Mouse (Mus musculus): ENCODE data around the gene Rfx8. TPM values are rescaled to one million over a fixed set of nuclear protein-coding genes. Genes with fewer than 3 reads are reported as not detected.

Rfx8 gene
- polyA plus RNA-seq, 1 experiment from 2014 or later, result 3.3 TPM

DNA sequence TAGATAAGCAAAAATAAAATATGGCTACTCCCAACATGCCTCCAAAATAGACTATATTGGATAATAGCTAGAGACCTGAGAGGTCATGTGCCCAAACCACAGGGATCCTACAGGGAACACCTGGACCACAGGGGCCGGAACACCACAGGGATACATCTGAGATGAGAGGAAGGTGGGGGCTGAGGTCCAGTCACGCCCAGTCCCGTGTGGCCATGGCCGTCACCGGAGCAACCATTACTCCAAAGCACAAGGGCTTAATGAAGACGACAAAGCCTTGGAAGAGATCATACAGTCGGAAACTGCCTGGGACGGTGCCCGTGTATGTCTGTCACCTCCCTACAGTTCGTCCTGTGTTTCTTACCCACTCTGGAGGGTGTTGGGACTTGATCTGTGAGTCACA is 13.1 kb upstream of the Rfx8 start:
- Histone ChIP-seq H3K27me3 (no peaks in the 10 kb centered on the region), H3K4me3 (no peak overlapping the region), H3K4me2 (replicated peaks) (no peak overlapping the region), H3K9me3 (no peaks in the 10 kb centered on the region), H3K4me1 (peaks cover 24% of the 10 kb centered on the region), H3K27ac (peak overlapping the region; percentile 4), H3K9ac (no peak overlapping the region), H3K36me3 (no peaks in the 10 kb centered on the region)
- peak; percentile 57; the same call in 1 of the 2 replicates for ATAC-seq (ENCODE audit: insufficient number of reproducible peaks, insufficient read depth, low FRiP score, low TSS enrichment)
- 85% methylated on average over 10 of the region's 10 CpGs for WGBS

GRCm38 (mm10) chr1:39732081-39732480 is 11.3 kb upstream of the Rfx8 start:
- no peaks in the 10 kb centered on the region for H3K27me3 ChIP-seq
- H3K4me1 ChIP-seq, result peaks cover 24% of the 10 kb centered on the region
- H3K27ac ChIP-seq, result no peak overlapping the region
- H3K36me3 ChIP-seq, result no peaks in the 10 kb centered on the region
- 39% methylated on average over 10 of the region's 10 CpGs for WGBS
- no peak for ATAC-seq (ENCODE audit: insufficient number of reproducible peaks, insufficient read depth, low FRiP score, low TSS enrichment)
- H3K9ac ChIP-seq, result no peak overlapping the region
- H3K9me3 ChIP-seq, result no peaks in the 10 kb centered on the region
- H3K4me2 ChIP-seq (replicated peaks), result no peak overlapping the region
- H3K4me3 ChIP-seq, result no peak overlapping the region

DNA sequence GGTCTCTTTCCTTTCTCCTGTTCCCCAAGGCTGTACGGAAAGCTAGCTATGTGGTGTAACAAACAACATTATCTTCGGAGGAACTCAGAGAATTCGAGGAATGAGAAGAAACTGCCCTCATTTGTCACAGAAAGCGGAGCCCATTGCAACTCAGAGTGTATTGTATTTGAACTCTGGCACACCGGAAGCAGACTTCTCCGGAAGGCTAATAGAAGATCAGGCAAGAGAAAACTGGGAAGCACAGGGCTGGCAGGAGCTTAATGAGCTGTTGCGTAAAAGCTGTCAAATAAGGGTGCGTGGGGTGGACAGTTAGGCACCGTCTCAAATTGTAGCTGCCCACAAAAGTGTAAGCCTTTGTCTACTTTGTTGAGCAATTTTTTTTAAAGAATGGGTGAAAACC is 10.7 kb upstream of the Rfx8 start:
- no peaks in the 10 kb centered on the region for H3K27me3 ChIP-seq
- H3K9me3 ChIP-seq, result no peaks in the 10 kb centered on the region
- H3K27ac ChIP-seq, result 0 out of 2 replicates have a peak overlapping the region, but pooled peaks have one; percentile 6
- no peak overlapping the region for H3K4me2 ChIP-seq (replicated peaks)
- H3K9ac ChIP-seq, result no peak overlapping the region
- H3K36me3 ChIP-seq, result no peaks in the 10 kb centered on the region
- no peak for ATAC-seq (ENCODE audit: insufficient number of reproducible peaks, insufficient read depth, low FRiP score, low TSS enrichment)
- 22% methylated on average over 9 of the region's 9 CpGs for WGBS
- peaks cover 24% of the 10 kb centered on the region for H3K4me1 ChIP-seq
- H3K4me3 ChIP-seq, result no peak overlapping the region

GRCm38 (mm10) chr1:39730868-39731267 is 10.1 kb upstream of the Rfx8 start:
- 18% methylated on average over 5 of the region's 5 CpGs for WGBS
- H3K27me3 ChIP-seq, result no peaks in the 10 kb centered on the region
- H3K4me1 ChIP-seq, result peaks cover 18% of the 10 kb centered on the region
- no peaks in the 10 kb centered on the region for H3K9me3 ChIP-seq
- H3K27ac ChIP-seq, result no peak overlapping the region
- H3K9ac ChIP-seq, result no peak overlapping the region
- no peak overlapping the region for H3K4me2 ChIP-seq (replicated peaks)
- ATAC-seq (ENCODE audit: insufficient number of reproducible peaks, insufficient read depth, low FRiP score, low TSS enrichment), result no peak
- H3K36me3 ChIP-seq, result no peaks in the 10 kb centered on the region
- no peak overlapping the region for H3K4me3 ChIP-seq

DNA sequence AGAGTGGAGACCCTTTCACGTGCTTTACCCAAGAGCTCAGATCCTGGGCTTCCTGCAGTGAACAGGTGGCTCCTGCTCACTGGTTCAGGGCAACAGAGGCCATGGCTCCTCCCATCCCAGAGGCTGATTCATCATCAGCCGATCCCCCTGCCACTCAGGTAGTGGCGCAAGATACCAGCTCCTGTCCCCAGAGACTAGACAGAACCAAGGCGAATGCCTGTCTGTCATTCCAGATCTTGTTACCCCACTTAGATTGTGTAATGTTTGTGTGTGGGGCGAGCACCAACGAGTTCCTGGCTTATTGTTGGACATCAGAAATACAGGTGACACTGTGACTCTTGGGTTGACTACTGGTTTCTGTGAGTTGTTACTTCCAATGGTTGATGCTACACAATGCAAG is 9.1 kb upstream of the Rfx8 start:
- H3K4me1 ChIP-seq, result peaks cover 16% of the 10 kb centered on the region
- no peak overlapping the region for H3K9ac ChIP-seq
- WGBS, result 75% methylated on average over 6 of the region's 6 CpGs
- no peak overlapping the region for H3K4me2 ChIP-seq (replicated peaks)
- H3K9me3 ChIP-seq, result no peaks in the 10 kb centered on the region
- H3K36me3 ChIP-seq, result no peaks in the 10 kb centered on the region
- H3K4me3 ChIP-seq, result no peak overlapping the region
- H3K27ac ChIP-seq, result no peak overlapping the region
- ATAC-seq (ENCODE audit: insufficient number of reproducible peaks, insufficient read depth, low FRiP score, low TSS enrichment), result no peak
- no peaks in the 10 kb centered on the region for H3K27me3 ChIP-seq

GRCm38 (mm10) chr1:39721351-39721726 is 542 bp upstream of the Rfx8 start:
- no peaks in the 10 kb centered on the region for H3K9me3 ChIP-seq
- no peaks in the 10 kb centered on the region for H3K27me3 ChIP-seq
- no peak overlapping the region for H3K27ac ChIP-seq
- H3K36me3 ChIP-seq, result no peaks in the 10 kb centered on the region
- 0 out of 2 replicates have a peak overlapping the region, but pooled peaks have one; percentile 54 for H3K9ac ChIP-seq
- peak overlapping the region; percentile 47 for H3K4me3 ChIP-seq
- peak overlapping the region; percentile 84 for H3K4me2 ChIP-seq (replicated peaks)
- ATAC-seq (ENCODE audit: insufficient number of reproducible peaks, insufficient read depth, low FRiP score, low TSS enrichment), result no peak
- H3K4me1 ChIP-seq, result peaks cover 17% of the 10 kb centered on the region
- WGBS, result 21% methylated on average over 9 of the region's 9 CpGs

GRCm38 (mm10) chr1:39720186-39720585 is 611 bp downstream of the Rfx8 start:
- H3K27me3 ChIP-seq, result no peaks in the 10 kb centered on the region
- no peak for ATAC-seq (ENCODE audit: insufficient number of reproducible peaks, insufficient read depth, low FRiP score, low TSS enrichment)
- peak overlapping the region; percentile 47; the same call in 1 of the 2 replicates for H3K4me3 ChIP-seq
- no peaks in the 10 kb centered on the region for H3K9me3 ChIP-seq
- H3K4me1 ChIP-seq, result peaks cover 20% of the 10 kb centered on the region
- H3K36me3 ChIP-seq, result no peaks in the 10 kb centered on the region
- H3K27ac ChIP-seq, result no peak overlapping the region
- peak overlapping the region; percentile 84 for H3K4me2 ChIP-seq (replicated peaks)
- peak overlapping the region; percentile 54; the same call in 1 of the 2 replicates for H3K9ac ChIP-seq
- WGBS, result 18% methylated on average over 2 of the region's 2 CpGs

DNA sequence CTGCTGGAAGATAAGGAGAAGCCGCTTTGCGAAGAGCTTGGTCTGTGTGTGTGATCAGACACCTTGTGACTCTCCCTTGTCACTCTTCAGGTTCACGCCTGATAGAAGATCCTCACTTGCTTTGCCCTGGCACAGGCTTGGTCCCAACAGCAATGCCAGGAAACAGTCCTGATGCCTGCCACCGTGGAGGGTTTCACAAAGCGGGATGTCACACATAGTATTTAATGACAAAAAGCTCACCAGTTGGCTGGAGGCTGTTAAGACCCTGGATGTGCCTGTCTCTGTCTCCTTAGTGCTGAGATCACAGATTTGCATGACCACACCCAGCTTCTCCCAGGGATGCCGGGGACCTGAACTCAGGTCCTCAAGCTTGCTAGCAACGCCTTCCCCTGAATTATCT is 5.2 kb downstream of the Rfx8 start:
- H3K27ac ChIP-seq, result no peak overlapping the region
- 93% methylated on average over 7 of the region's 7 CpGs for WGBS

DNA sequence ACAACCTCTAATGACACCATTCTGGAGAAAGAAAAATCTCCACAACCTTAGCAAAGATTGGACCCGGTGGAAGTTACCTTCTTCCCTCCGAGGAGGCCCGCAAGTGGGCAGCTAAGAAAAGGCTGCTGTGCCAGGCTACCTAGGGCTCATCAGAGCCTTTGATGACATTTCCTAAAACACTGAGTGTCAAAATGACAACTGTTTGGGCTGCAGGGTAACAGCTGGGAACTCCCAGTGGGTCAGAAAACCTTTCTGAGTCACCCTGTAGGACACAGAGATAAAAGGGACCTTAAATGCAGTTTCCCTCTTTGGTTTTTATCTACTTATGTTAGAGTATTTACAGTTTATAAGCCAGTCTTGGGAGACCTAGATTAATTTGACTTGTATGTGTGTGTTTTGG is 6.1 kb downstream of the Rfx8 start:
- WGBS, result 83% methylated on average over 3 of the region's 3 CpGs
- no peaks in the 10 kb centered on the region for H3K27me3 ChIP-seq
- no peaks in the 10 kb centered on the region for H3K9me3 ChIP-seq
- H3K36me3 ChIP-seq, result no peaks in the 10 kb centered on the region
- H3K27ac ChIP-seq, result 0 out of 2 replicates have a peak overlapping the region, but pooled peaks have one; percentile 51
- H3K4me1 ChIP-seq, result peaks cover 24% of the 10 kb centered on the region; the same call in 1 of the 2 replicates
- no peak overlapping the region for H3K4me3 ChIP-seq
- H3K9ac ChIP-seq, result no peak overlapping the region
- ATAC-seq (ENCODE audit: insufficient number of reproducible peaks, insufficient read depth, low FRiP score, low TSS enrichment), result no peak
- no peak overlapping the region for H3K4me2 ChIP-seq (replicated peaks)

More for the DNA sequence above, 5.2 kb downstream of the Rfx8 start:
- H3K27me3 ChIP-seq, result no peaks in the 10 kb centered on the region
- no peaks in the 10 kb centered on the region for H3K36me3 ChIP-seq
- H3K4me2 ChIP-seq (replicated peaks), result no peak overlapping the region
- H3K4me3 ChIP-seq, result no peak overlapping the region
- no peak overlapping the region for H3K9ac ChIP-seq
- peaks cover 27% of the 10 kb centered on the region for H3K4me1 ChIP-seq
- ATAC-seq (ENCODE audit: insufficient number of reproducible peaks, insufficient read depth, low FRiP score, low TSS enrichment), result no peak
- no peaks in the 10 kb centered on the region for H3K9me3 ChIP-seq

- H3K9me3 ChIP-seq, result no peaks in the 10 kb centered on the region
- peaks cover 24% of the 10 kb centered on the region; the same call in 1 of the 2 replicates for H3K4me1 ChIP-seq
- no peak for ATAC-seq (ENCODE audit: insufficient number of reproducible peaks, insufficient read depth, low FRiP score, low TSS enrichment)
- no peaks in the 10 kb centered on the region for H3K27me3 ChIP-seq
- H3K4me2 ChIP-seq (replicated peaks), result no peak overlapping the region; the same call in 1 of the 2 replicates
- 37% methylated on average over 16 of the region's 16 CpGs for WGBS
- no peak overlapping the region for H3K9ac ChIP-seq
- peak overlapping the region; percentile 51; the same call in 1 of the 2 replicates for H3K27ac ChIP-seq
- H3K36me3 ChIP-seq, result no peaks in the 10 kb centered on the region
- no peak overlapping the region for H3K4me3 ChIP-seq
Measured at GRCm38 (mm10) chr1:39713842-39714658, 6.7 kb downstream of the Rfx8 start.

GRCm38 (mm10) chr1:39713300-39713699 is 7.5 kb downstream of the Rfx8 start:
- Histone ChIP-seq H3K27ac (peak overlapping the region; percentile 51; the same call in 1 of the 2 replicates), H3K27me3 (no peaks in the 10 kb centered on the region), H3K4me1 (peaks cover 24% of the 10 kb centered on the region; the same call in 1 of the 2 replicates), H3K36me3 (no peaks in the 10 kb centered on the region), H3K4me3 (no peak overlapping the region), H3K9me3 (no peaks in the 10 kb centered on the region), H3K4me2 (replicated peaks) (no peak overlapping the region), H3K9ac (no peak overlapping the region)
- 84% methylated on average over 8 of the region's 8 CpGs for WGBS
- ATAC-seq (ENCODE audit: insufficient number of reproducible peaks, insufficient read depth, low FRiP score, low TSS enrichment), result no peak

DNA sequence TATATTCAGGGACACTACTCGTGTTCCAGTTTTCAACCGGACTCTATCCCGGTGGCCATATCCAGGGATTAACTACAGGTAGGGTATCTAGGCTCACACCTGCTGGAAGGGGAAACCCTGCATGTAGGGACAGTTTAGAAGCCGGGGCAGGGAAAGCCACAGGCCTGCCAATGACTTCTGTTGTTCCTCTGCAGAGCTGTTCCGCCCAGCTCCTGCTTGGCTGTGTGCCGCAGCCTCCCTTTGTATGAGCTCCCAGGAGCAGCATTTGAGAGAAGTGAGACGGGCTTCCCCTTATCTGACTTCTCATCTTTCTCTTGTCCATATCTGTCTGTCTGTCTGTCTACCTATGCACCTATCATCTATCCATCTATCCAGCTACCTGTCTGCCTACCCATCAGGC is 8.5 kb downstream of the Rfx8 start:
- WGBS, result 94% methylated on average over 7 of the region's 7 CpGs
- ATAC-seq (ENCODE audit: insufficient number of reproducible peaks, insufficient read depth, low FRiP score, low TSS enrichment), result no peak
- Histone ChIP-seq H3K4me3 (no peak overlapping the region), H3K4me1 (peaks cover 23% of the 10 kb centered on the region; the same call in 1 of the 2 replicates), H3K27me3 (no peaks in the 10 kb centered on the region), H3K27ac (no peak overlapping the region), H3K4me2 (replicated peaks) (no peak overlapping the region), H3K9ac (no peak overlapping the region), H3K9me3 (no peaks in the 10 kb centered on the region), H3K36me3 (no peaks in the 10 kb centered on the region)

All from embryonic facial prominence, embryonic 12.5 days (tissue).